Mouse (Mus musculus): ENCODE measurements at regions not wholly inside any gene's neighbourhood (a gene's known extent, or its start where the extent isn't known, plus 50 kb on each side); places are given as distances from the start of the nearest gene placed in this dataset.

DNA sequence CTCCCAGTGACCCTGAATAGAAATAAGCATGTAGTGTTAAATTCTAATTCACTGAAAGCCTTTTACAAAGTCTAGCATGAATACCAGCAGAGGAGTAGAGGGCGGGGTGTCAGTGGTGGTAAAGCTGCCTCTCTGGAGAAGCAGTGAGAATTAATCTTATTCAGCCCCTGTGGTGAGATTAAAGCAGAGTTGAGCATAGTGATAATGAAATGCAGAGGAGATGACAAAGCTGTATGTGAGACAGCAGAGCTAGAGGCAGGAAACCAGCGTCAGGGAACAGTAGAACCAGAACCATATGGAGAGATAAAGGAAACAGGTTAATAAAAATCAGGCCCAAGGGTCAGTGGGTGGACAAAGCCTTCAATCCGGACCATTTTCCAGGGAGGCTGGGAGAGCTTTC, 1827.2 kb downstream of the Poteg start:
- DNase-seq (ENCODE audit: low read depth, low spot score), result no peak

DNA sequence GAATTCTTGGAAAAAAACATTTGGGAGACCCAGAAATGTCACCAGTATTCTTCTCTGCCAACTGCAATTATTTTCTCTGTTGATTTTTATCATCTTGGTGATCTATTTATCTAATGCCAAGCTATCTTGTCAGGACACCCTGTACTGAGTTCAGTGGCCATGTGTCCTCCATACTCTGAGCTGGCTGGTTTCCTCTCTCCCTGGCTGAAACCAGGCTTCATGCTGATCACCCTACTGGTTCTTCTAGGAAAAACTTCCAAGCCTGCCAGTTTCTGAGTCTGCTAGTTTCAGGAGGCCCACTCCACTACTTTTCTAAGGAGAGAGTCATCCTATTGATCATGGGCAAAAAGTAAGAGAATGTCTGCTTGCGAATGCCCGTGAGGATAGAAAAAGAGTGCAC, 1831.2 kb downstream of the Poteg start:
- DNase-seq (ENCODE audit: low read depth, low spot score), result no peak

DNA sequence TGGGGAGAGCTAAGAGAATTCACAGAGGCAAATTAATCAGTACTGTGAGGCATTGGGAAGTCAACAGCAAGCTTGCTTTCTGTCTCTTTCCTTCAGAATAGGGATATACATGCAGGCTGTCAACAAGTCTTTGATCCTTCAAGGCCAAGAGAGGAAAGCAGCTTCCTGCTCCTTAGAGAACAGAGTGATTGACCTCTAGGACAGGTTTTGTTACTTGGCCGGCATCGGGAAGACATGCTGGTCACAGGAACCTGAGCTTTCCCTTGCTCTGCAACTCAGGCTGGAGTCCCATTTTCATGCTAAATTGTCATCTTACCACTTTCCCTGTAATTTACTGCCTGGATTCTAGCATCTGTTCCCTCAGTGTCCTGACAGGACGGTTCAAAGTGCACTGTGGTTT, 1831.8 kb downstream of the Poteg start:
- DNase-seq (ENCODE audit: low read depth, low spot score), result no peak

DNA sequence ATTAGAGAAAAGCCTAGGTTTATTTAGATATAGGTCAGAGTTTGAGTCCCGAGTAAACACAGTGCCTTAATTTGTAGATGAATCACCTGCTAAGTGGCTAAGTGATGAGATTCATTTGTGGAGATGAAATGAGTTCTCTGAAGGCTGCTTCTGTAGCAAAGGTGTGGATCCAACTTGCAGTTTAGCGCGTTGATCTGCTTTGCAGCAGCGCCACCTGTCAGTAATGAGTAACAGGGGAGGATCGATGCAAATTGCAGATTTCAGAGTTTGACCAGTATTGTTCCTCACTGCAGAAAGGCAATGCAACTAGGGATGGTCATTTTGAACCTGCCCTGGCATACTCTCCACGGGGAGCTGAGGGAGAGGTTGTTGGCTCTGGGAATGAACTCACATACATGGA, 1842.9 kb downstream of the Poteg start:
- peak; percentile 11 for DNase-seq (ENCODE audit: low read depth, low spot score)

All from retina, adult 2 months (tissue).